Mouse (Mus musculus) kidney, postnatal 0 days (tissue): ENCODE measurements around the gene Rnf216. TPM values are rescaled to one million over a fixed set of nuclear protein-coding genes. Genes with fewer than 3 reads are reported as not detected.

ENCODE experiments used
- ATAC-seq: fragments of 200-750 bp; cut with Nextera tagmentation; replicated peaks from 2 replicates; pipeline ENCODE4 v1.8.0; 2017; ENCODE audit warnings: low read depth, moderate number of reproducible peaks, moderate TSS enrichment, moderate library complexity; ENCODE audit not compliant: low FRiP score
- DNase-seq: peaks from one replicate; pipeline ENCODE4 v3.0.0-alpha.2; 2016; ENCODE audit warnings: low spot score
- H3K27ac ChIP-seq: fragments of 300-500 bp; sonication (generic); 2 replicates; pipeline ENCODE4 v1.5.1; 2014; ENCODE audit warnings: mild to moderate bottlenecking
- H3K27me3 ChIP-seq: fragments of 300-500 bp; sonication (generic); 2 replicates; pipeline ENCODE4 v1.6.1; 2014; ENCODE audit warnings: low read length, mixed read lengths; ENCODE audit not compliant: insufficient read depth
- H3K36me3 ChIP-seq: fragments of 300-500 bp; sonication (generic); 2 replicates; pipeline ENCODE4 v1.6.1; 2014; ENCODE audit warnings: low read length, mixed read lengths; ENCODE audit not compliant: insufficient read depth
- H3K4me1 ChIP-seq: fragments of 300-500 bp; sonication (generic); replicated peaks from 2 replicates; pipeline ENCODE4 v1.6.1; 2014; ENCODE audit warnings: antibody characterized with exemption, low read length, mixed read lengths; ENCODE audit not compliant: insufficient read depth
- H3K4me2 ChIP-seq: fragments of 300-500 bp; sonication (generic); 2 replicates; pipeline ENCODE4 v1.6.1; 2014; ENCODE audit warnings: mild to moderate bottlenecking, low read length, moderate library complexity, mixed read lengths
- H3K4me3 ChIP-seq: fragments of 300-500 bp; sonication (generic); replicated peaks from 2 replicates; pipeline ENCODE4 v1.5.1; 2014; ENCODE audit warnings: low read depth, low read length
- H3K9ac ChIP-seq: fragments of 300-500 bp; sonication (generic); 2 replicates; pipeline ENCODE4 v1.6.1; 2014; ENCODE audit warnings: low read depth, low read length
- H3K9me3 ChIP-seq: fragments of 300-500 bp; sonication (generic); replicated peaks from 2 replicates; pipeline ENCODE4 v1.6.1; 2016; ENCODE audit warnings: low read length, inconsistent platforms, mixed read lengths
- CTCF ChIP-seq: IDR thresholded peaks from 2 replicates; pipeline ENCODE4 v1.5.1; 2016; ENCODE audit warnings: antibody characterized with exemption, low read depth, mild to moderate bottlenecking, moderate library complexity
- WGBS: fragments of 180-500 bp; shearing (Covaris S2); extraction: QIAGEN DNeasy Blood & Tissue Kit; methylation state at CpG from one replicate; pipeline ENCODE4 v1.1.7; 2014; 5-methylcytosine and 5-hydroxymethylcytosine counted together
- polyA plus RNA-seq: library from polyadenylated mRNA; unstranded; fragments of >200 nt; fragmentation: Nextera tagmentation; extraction: Ambion mirVana; gene quantifications from 2 replicates; pipeline ENCODE4 v1.2.1, GENCODE M21; 2015

Rnf216 gene
- polyA plus RNA-seq, 1 experiment from 2014 or later, result 29.9 TPM

GRCm38 (mm10) chr5:143017401-143017800 lies 95.4 kb downstream of the Rnf216 start:
- peak; percentile 57 for DNase-seq
- TF ChIP-seq CTCF, result no peak
- Histone ChIP-seq H3K27me3 (no peaks in the 10 kb centered on the region), H3K9me3 (no peaks in the 10 kb centered on the region), H3K4me2 (no peak overlapping the region), H3K4me1 (no peaks in the 10 kb centered on the region), H3K27ac (peak overlapping the region; percentile 72), H3K4me3 (no peak overlapping the region), H3K36me3 (peaks cover 41% of the 10 kb centered on the region), H3K9ac (no peak overlapping the region)
- 61% methylated on average over 5 of the region's 5 CpGs for WGBS
- ATAC-seq, result no peak

- Histone ChIP-seq H3K9me3 (no peaks in the 10 kb centered on the region), H3K4me3 (no peak overlapping the region), H3K27me3 (no peaks in the 10 kb centered on the region), H3K4me2 (no peak overlapping the region), H3K4me1 (no peaks in the 10 kb centered on the region), H3K9ac (no peak overlapping the region), H3K27ac (no peak overlapping the region), H3K36me3 (peaks cover 29% of the 10 kb centered on the region)
- ATAC-seq, result no peak
- 86% methylated on average over 10 of the region's 11 CpGs for WGBS
- DNase-seq, result no peak
- TF ChIP-seq CTCF, result no peak
These were observed 103.4 kb downstream of the Rnf216 start for GRCm38 (mm10) chr5:143009383-143009782.

DNA sequence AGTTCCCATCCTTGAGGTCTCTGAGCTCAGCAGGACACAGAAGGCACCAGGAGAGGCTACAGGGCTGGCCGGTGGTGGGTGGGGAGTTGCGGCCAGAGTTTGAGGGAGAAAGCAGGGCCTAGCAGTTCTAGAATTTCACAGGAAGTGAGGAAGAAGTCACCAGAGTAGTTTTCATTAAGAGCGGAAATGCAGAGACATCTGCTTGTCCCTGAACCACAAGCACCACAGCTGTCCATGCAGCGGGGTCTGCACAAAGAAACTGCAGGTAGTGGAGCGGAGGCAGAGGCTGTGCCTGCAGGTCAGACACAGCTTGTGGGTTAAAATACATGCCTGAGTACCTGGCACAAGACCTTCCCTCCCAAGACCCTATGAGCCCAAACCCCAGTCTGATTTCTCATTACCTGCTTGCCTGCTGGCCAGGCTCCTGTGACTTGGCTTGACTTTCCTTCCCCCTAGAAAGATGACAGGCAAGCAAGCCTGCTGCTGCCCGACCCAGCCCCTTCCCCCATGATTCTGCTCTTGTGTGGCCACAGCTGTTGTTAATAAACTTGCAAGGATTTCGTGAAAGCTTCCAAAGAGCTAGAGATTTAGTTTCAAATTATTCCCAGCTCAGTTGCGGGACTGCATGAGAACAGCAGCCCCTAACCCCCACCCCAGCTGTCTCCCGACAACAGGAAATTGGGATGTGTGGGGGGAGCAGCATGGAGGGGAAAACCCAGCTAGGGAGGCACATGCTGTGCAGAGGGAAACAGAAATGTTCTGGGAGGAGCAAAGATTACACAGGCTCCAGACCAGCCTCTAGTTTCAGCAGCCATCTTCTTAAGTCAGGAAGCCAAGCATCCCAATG lies 111.9 kb downstream of the Rnf216 start:
- peak overlapping the region; percentile 28 for H3K4me2 ChIP-seq
- H3K27ac ChIP-seq, result peak overlapping the region; percentile 95
- no peak for TF ChIP-seq CTCF
- H3K9ac ChIP-seq, result peak overlapping the region; percentile 31; the same call in 1 of the 2 replicates
- peak; percentile 86 for ATAC-seq
- no peak overlapping the region for H3K4me3 ChIP-seq
- WGBS, result 25% methylated on average over 9 of the region's 9 CpGs
- peaks cover 30% of the 10 kb centered on the region; the same call in 1 of the 2 replicates for H3K4me1 ChIP-seq
- no peaks in the 10 kb centered on the region for H3K27me3 ChIP-seq
- no peaks in the 10 kb centered on the region for H3K9me3 ChIP-seq
- peaks cover 5% of the 10 kb centered on the region; the same call in 1 of the 2 replicates for H3K36me3 ChIP-seq
- DNase-seq, result peak; percentile 95

- TF ChIP-seq CTCF, result no peak
- H3K27ac ChIP-seq, result peak overlapping the region; percentile 95
- no peaks in the 10 kb centered on the region for H3K27me3 ChIP-seq
- ATAC-seq (no peak), DNase-seq (no peak)
- H3K36me3 ChIP-seq, result peaks cover 5% of the 10 kb centered on the region; the same call in 1 of the 2 replicates
- no peak overlapping the region for H3K9ac ChIP-seq
- H3K4me3 ChIP-seq, result no peak overlapping the region
- no peaks in the 10 kb centered on the region for H3K9me3 ChIP-seq
- no peak overlapping the region for H3K4me2 ChIP-seq
- 31% methylated on average over 4 of the region's 4 CpGs for WGBS
- peaks cover 30% of the 10 kb centered on the region; the same call in 1 of the 2 replicates for H3K4me1 ChIP-seq
These were observed 112.7 kb downstream of the Rnf216 start for GRCm38 (mm10) chr5:143000091-143000490.

GRCm38 (mm10) chr5:142998171-142998570 lies 114.6 kb downstream of the Rnf216 start:
- ATAC-seq, result no peak
- Histone ChIP-seq H3K27me3 (no peaks in the 10 kb centered on the region), H3K4me3 (no peak overlapping the region), H3K9ac (no peak overlapping the region), H3K4me1 (peaks cover 30% of the 10 kb centered on the region; the same call in 1 of the 2 replicates), H3K9me3 (no peaks in the 10 kb centered on the region), H3K27ac (peak overlapping the region; percentile 72), H3K36me3 (peaks cover 5% of the 10 kb centered on the region; the same call in 1 of the 2 replicates), H3K4me2 (no peak overlapping the region)
- no peak for TF ChIP-seq CTCF
- DNase-seq, result peak; percentile 74
- WGBS, result 45% methylated on average over 2 of the region's 2 CpGs

DNA sequence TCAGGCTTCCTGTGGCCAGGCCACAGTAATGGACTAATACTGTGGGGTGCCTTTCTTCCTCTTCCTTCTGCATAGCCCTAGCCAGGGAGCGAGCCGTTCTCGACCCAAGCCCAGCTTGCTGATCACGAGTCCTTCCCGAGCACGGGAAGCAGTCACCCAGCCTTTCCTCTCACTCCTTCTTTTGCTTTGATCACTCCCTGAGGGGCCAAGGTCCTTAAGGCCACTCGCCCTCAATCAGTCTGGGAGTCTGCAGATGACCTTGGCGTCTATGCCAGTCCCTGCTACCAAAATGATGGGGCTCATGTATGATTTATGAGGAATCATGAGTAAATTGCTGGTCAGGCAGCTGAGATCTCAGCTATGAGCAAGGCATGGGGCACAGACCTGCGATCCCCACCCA lies 115.3 kb downstream of the Rnf216 start:
- ATAC-seq, result no peak
- Histone ChIP-seq H3K9ac (peak overlapping the region; percentile 18; the same call in 1 of the 2 replicates), H3K36me3 (peaks cover 10% of the 10 kb centered on the region; the same call in 1 of the 2 replicates), H3K4me3 (no peak overlapping the region), H3K9me3 (no peaks in the 10 kb centered on the region), H3K27me3 (no peaks in the 10 kb centered on the region), H3K4me1 (peaks cover 30% of the 10 kb centered on the region; the same call in 1 of the 2 replicates), H3K27ac (peak overlapping the region; percentile 72), H3K4me2 (no peak overlapping the region)
- 48% methylated on average over 9 of the region's 9 CpGs for WGBS
- DNase-seq, result no peak
- TF ChIP-seq CTCF, result no peak
